Mouse (Mus musculus): ENCODE measurements around the gene 4930469K13Rik.
"Not testable (repeated sequence)": the region's sequence is repeated elsewhere in the genome, so short reads cannot be mapped to it uniquely, and the experiment has no call there.

The 4930469K13Rik gene

GRCm38 (mm10) chr11:34098422-34098821, at the start of gene 4930469K13Rik:
4930469K13Rik (minus strand) TSS chr11:34098554.
- DNase-seq (ENCODE audit: low spot score in 2 of 2), result no peak

GRCm38 (mm10) chr11:34146934-34147333, 48.6 kb upstream of the 4930469K13Rik start:
- no peak for DNase-seq (ENCODE audit: low spot score in 2 of 2)

DNA sequence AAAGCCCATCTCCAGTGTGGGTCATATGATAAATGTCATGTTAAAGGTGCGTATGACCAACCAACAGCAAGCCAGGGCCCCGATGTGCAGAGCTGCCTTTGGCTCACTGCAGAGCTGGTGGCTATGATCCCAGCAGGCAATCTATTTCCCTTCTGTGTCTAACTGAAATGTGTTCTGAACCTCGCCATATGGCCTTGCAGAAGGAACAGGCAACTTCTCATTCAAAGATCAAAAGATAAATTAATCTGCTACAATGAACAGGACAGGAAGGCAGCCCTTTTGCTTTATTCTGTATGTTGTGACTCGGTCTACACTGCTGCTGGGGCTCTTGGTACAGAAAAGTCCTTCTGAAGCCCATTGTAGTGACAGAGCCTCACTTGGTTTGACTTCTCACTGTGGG, 46.1 kb upstream of the 4930469K13Rik start:
- no peak for DNase-seq (ENCODE audit: low spot score in 2 of 2)

DNA sequence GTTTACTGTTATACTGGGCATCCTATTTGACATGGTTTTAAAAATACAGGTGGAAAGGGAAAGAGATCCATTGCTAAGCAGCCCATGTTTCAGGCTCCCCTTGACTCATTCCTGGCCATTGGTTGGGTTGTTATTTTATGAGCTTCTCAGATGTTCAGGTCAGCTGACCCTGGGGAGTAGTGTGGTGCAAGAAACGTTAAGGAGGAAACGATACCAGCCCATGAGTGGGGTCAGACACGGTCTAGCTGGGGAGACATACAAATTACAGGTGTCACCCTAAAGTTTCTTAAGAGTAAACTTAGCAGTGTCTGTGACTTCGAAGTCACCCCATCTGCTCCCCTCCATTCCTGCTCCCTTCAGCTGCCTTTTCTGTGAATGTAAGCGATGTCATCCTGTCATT, 45.6 kb upstream of the 4930469K13Rik start:
- no peak for DNase-seq (ENCODE audit: low spot score in 2 of 2)

DNA sequence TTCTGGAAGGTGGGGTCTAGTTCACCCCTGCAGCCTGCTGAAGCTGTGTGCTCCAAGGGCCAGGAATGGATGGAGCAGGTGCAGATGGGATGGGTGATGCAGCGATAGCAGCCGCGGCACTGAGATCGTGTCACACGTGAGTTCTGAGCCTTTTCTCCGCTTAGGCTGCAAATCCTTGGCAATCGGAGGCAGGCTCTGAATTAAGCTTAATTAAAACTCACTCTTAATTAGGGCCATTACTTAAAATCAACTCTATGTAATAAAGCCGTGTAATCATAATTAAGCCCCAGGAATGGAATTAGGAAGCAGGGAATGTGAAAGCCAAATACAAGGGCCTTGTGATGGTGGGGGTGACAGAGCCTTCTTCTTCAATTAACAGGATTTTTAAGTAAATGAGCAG, 40.9 kb upstream of the 4930469K13Rik start:
- DNase-seq (ENCODE audit: low spot score in 2 of 2), result no peak

DNA sequence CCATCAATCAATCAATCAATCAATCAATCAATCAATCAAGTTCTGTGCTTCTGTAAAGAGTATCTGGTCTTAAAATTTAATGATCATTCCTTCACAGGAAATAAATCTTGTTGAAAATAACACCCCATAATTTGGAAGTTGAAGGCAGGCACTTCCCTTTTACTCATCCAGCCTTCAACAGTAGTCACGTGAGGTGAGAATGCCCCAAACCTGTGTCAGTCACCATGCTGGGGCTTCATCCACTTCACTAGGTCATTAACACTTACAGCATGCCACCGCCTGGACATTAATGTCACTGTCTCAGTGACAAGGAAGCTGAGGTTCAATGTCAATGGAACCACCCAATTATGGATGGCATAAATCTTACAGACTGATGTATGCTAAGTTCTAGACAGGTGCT, 30.1 kb upstream of the 4930469K13Rik start:
- DNase-seq (ENCODE audit: low spot score in 2 of 2), result no peak

DNA sequence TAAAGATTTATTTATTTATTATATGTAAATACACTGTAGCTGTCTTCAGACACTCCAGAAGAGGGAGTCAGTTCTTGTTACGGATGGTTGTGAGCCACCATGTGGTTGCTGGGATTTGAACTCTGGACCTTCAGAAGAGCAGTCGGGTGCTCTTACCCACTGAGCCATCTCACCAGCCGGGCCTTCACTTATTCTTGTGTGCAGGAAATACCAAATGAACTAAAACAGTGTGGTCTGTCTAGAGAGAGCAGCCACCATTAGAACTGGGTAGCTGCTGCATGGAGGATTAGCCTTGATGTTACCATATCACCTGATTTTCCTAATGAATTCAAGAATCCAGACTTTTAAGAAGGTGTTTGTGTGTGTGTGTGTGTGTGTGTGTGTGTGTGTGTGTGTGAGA, 27.4 kb upstream of the 4930469K13Rik start:
- not testable (repeated sequence) for DNase-seq (ENCODE audit: low spot score in 2 of 2)

GRCm38 (mm10) chr11:34124852-34125251, 26.5 kb upstream of the 4930469K13Rik start:
- DNase-seq (ENCODE audit: low spot score in 2 of 2), result no peak

DNA sequence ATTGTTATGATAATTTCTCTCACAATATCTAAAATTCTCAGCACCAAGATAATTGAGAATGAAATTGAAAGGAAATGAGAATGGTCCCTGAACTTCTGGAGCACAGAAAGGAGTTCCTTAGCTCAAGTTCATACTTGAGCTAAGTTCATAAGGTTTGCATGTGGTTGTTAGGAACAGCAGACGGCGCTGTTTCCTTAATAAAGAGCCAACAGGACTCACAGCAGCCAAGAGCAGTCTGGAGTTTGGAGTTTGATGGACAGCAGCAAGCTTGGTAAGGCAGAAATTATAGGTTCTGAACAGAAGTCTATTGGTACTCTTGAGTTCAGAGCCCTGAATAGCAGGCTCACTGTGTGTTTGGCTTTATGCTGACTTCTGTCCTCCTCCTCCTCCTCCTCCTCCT, 24.8 kb upstream of the 4930469K13Rik start:
- DNase-seq (ENCODE audit: low spot score in 2 of 2), result peak in 1 of 2 experiments; percentile 26

- no peak for DNase-seq (ENCODE audit: low spot score in 2 of 2)
These were observed 20.0 kb upstream of the 4930469K13Rik start for GRCm38 (mm10) chr11:34118319-34118718.

- DNase-seq (ENCODE audit: low spot score in 2 of 2), result no peak
These were observed 19.2 kb upstream of the 4930469K13Rik start for GRCm38 (mm10) chr11:34117581-34117980.

DNA sequence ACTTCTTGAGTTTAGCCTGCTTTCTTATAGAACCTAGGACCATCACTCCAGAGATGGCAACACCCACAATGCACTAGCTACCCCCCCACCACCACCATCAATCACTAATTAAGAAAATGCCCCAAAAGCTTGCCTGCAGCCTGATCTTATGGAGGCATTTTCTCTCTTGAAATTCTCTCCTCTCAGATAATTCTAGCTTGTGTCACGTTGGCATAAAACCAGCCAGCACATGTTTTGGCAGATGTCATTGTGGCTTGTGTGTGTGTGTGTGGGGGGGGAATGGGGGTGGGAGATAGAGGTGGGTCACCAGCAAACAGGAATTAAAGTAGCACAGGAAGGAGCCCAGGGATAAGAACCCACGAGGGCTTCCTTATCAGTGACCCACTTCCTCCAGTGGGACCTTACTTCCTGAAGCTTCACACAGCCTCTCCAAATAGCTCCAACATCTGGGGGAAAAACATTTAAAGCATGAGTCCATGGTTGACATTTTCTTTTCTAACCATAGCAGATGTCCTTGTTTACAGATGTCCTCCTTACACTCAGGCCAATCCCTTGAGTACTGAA, 18.3 kb upstream of the 4930469K13Rik start:
- no peak for DNase-seq (ENCODE audit: low spot score in 2 of 2)

- no peak for DNase-seq (ENCODE audit: low spot score in 2 of 2)
These were observed 15.4 kb upstream of the 4930469K13Rik start for GRCm38 (mm10) chr11:34113760-34114159.

- peak; percentile 49 to 53 for DNase-seq (ENCODE audit: low spot score in 2 of 2)
These were observed 14.5 kb upstream of the 4930469K13Rik start for GRCm38 (mm10) chr11:34112781-34113380.

DNA sequence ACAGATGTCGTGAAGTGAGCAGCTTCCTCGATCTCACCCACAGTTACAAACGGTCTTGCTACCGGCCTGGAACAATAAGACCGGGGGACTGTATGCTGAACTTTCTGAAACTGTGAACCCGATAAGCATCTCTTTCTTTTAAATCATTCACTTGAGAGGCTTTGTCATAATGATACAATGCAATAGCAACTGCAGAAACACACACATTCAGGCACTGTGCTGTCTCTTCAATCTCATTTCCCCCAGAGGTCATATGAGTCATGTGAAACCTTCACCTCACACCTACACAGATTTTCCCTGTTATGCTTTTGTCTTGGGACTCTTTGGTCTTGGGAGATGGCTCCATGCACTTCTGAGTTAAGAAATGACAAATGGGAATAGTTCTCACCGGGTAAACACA, 13.6 kb upstream of the 4930469K13Rik start:
- no peak for DNase-seq (ENCODE audit: low spot score in 2 of 2)

DNA sequence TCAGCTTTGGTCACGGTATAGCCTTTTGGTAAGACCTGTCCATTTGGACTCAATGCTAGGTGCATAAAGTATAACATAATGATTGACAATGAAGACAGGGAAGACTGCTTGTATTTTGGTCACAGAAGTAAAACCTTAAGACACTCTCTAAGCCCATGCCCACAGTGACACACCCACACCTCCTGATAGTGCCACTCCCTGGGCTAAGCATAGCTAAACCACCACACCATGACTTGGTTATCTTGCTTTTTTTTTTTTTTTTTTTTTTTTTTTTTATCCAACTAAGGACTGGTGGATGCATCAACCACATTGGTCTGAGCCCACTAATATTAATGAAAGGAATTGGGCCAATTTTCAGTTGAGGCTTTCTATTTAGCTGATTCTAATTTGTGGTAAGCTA, 10.9 kb upstream of the 4930469K13Rik start:
- DNase-seq (ENCODE audit: low spot score in 2 of 2), result no peak

- no peak for DNase-seq (ENCODE audit: low spot score in 2 of 2)
These were observed 6.6 kb upstream of the 4930469K13Rik start for GRCm38 (mm10) chr11:34104919-34105318.

DNA sequence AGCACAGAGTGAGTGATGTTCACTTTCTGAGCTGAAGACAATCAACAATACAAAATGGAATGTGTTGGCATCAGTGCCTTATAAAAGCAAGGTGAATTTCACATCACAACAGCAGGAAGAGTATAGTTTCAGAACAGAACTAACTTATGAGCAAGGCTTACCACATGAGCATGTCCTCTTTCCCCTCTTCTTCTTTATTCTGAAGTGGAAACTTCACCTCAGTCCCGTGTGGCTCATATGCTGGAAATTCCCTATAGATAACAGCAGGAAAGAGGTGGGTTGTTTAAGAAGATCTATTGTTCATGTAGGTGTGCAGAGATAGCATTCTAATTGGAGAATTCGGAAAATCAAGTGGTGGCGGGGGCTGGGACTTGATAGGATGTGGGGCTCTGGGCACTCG, 3.5 kb upstream of the 4930469K13Rik start:
- DNase-seq (ENCODE audit: low spot score in 2 of 2), result no peak

DNA sequence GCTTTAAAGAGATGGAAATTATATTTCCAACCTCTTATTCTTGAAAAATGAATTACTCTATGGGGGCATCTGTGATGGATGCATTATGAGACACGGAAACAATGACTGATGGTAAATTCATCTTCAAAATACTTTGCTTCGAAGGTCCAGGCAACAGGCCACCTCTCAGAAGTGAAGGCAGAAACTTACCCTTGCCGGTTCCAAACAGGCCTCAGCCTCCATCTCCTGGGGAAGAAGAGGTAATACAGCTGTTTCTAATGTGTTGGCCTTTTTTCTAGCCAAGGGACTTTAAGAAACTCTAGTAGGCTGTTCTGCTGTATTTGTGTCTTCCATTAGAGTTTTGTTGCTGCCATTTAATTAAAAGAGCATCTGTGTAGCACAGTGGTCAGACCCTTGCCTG, 11.3 kb downstream of the 4930469K13Rik start:
- DNase-seq (ENCODE audit: low spot score in 2 of 2), result no peak

- DNase-seq (ENCODE audit: low spot score in 2 of 2), result no peak
These were observed 12.1 kb downstream of the 4930469K13Rik start for GRCm38 (mm10) chr11:34086164-34086751.

DNA sequence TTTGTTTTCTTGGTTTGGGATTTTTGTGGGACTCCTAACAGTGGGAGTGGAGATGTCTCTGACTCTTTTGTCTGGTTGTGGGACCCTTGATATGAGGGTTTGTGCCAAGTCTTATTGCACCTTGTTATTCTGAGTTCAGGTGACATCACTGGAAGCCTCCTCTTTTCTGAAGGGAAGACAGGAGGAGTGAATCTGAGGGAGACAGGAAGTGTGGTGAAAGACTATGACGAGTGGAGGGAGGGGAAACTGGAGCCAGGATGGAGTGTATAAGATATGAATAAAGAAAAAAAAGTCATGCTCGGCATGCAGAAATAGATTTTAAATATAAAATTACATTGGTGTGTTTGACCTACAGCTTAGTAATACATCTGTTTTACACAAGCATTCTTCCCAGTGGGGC, 13.7 kb downstream of the 4930469K13Rik start:
- DNase-seq (ENCODE audit: low spot score in 2 of 2), result no peak

GRCm38 (mm10) chr11:34083795-34084194, 14.6 kb downstream of the 4930469K13Rik start:
- DNase-seq (ENCODE audit: low spot score in 2 of 2), result no peak

Data from left cerebral cortex, adult 9 months (tissue).